Mouse (Mus musculus) kidney, postnatal 0 days (tissue): ENCODE data around the gene Gpn2. TPM values are rescaled to one million over a fixed set of nuclear protein-coding genes. Genes with fewer than 3 reads are reported as not detected.
A peak's percentile ranks its signal among the peaks of the same experiment; 100 is the strongest.

Experiments used
- ATAC-seq: fragments of 200-750 bp; cut with Nextera tagmentation; replicated peaks from 2 replicates; pipeline ENCODE4 v1.8.0; 2017; ENCODE audit warnings: low read depth, moderate number of reproducible peaks, moderate TSS enrichment, moderate library complexity; ENCODE audit not compliant: low FRiP score
- DNase-seq: peaks from one replicate; pipeline ENCODE4 v3.0.0-alpha.2; 2016; ENCODE audit warnings: low spot score
- H3K27ac ChIP-seq: fragments of 300-500 bp; sonication (generic); 2 replicates; pipeline ENCODE4 v1.5.1; 2014; ENCODE audit warnings: mild to moderate bottlenecking
- H3K27me3 ChIP-seq: fragments of 300-500 bp; sonication (generic); 2 replicates; pipeline ENCODE4 v1.6.1; 2014; ENCODE audit warnings: low read length, mixed read lengths; ENCODE audit not compliant: insufficient read depth
- H3K36me3 ChIP-seq: fragments of 300-500 bp; sonication (generic); 2 replicates; pipeline ENCODE4 v1.6.1; 2014; ENCODE audit warnings: low read length, mixed read lengths; ENCODE audit not compliant: insufficient read depth
- H3K4me1 ChIP-seq: fragments of 300-500 bp; sonication (generic); replicated peaks from 2 replicates; pipeline ENCODE4 v1.6.1; 2014; ENCODE audit warnings: antibody characterized with exemption, low read length, mixed read lengths; ENCODE audit not compliant: insufficient read depth
- H3K4me2 ChIP-seq: fragments of 300-500 bp; sonication (generic); 2 replicates; pipeline ENCODE4 v1.6.1; 2014; ENCODE audit warnings: mild to moderate bottlenecking, low read length, moderate library complexity, mixed read lengths
- H3K4me3 ChIP-seq: fragments of 300-500 bp; sonication (generic); replicated peaks from 2 replicates; pipeline ENCODE4 v1.5.1; 2014; ENCODE audit warnings: low read depth, low read length
- H3K9ac ChIP-seq: fragments of 300-500 bp; sonication (generic); 2 replicates; pipeline ENCODE4 v1.6.1; 2014; ENCODE audit warnings: low read depth, low read length
- H3K9me3 ChIP-seq: fragments of 300-500 bp; sonication (generic); replicated peaks from 2 replicates; pipeline ENCODE4 v1.6.1; 2016; ENCODE audit warnings: low read length, inconsistent platforms, mixed read lengths
- CTCF ChIP-seq: IDR thresholded peaks from 2 replicates; pipeline ENCODE4 v1.5.1; 2016; ENCODE audit warnings: antibody characterized with exemption, low read depth, mild to moderate bottlenecking, moderate library complexity
- WGBS: fragments of 180-500 bp; shearing (Covaris S2); extraction: QIAGEN DNeasy Blood & Tissue Kit; methylation state at CpG from one replicate; pipeline ENCODE4 v1.1.7; 2014; 5-methylcytosine and 5-hydroxymethylcytosine counted together
- polyA plus RNA-seq: library from polyadenylated mRNA; unstranded; fragments of >200 nt; fragmentation: Nextera tagmentation; extraction: Ambion mirVana; gene quantifications from 2 replicates; pipeline ENCODE4 v1.2.1, GENCODE M21; 2015

Gene Gpn2
- polyA plus RNA-seq, 1 experiment from 2014 or later = 19.5 TPM

GRCm38 (mm10) chr4:133583690-133584058 is 488 bp upstream of the Gpn2 start:
- peak overlapping the region; percentile 74 for H3K4me3 ChIP-seq
- DNase-seq = no peak
- H3K9me3 ChIP-seq = no peaks in the 10 kb centered on the region
- peaks cover 38% of the 10 kb centered on the region for H3K36me3 ChIP-seq
- peak overlapping the region; percentile 99 for H3K4me2 ChIP-seq
- H3K9ac ChIP-seq = peak overlapping the region; percentile 77
- H3K27me3 ChIP-seq = no peaks in the 10 kb centered on the region
- peak overlapping the region; percentile 85 for H3K27ac ChIP-seq
- no peak for TF ChIP-seq CTCF
- WGBS = 62% methylated on average over 6 of the region's 6 CpGs
- H3K4me1 ChIP-seq = peaks cover 12% of the 10 kb centered on the region
- ATAC-seq = peak; percentile 65; the same call in 1 of the 2 replicates

DNA sequence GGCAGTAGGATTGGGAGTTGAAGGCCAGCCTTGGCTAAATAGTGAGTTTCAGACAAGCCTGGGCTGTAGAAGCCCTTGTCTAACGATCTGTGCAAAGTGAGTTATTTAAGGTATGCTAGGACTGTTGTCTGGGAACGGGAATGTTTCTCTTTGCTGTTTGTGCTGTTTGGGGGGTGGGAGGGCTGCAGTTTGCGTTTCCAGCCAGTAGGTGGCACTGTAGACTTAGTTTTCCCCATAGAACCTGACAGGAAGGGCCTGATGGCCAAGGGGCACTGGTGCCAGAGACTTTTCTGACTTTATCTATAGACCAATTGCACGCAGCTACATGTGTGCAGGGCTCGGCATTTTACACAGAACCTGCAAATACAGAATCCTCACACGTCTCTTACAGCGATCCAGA is 8.4 kb downstream of the Gpn2 start:
- H3K9me3 ChIP-seq = no peaks in the 10 kb centered on the region
- H3K36me3 ChIP-seq = peaks cover 39% of the 10 kb centered on the region
- no peak overlapping the region for H3K9ac ChIP-seq
- H3K27ac ChIP-seq = no peak overlapping the region
- no peaks in the 10 kb centered on the region for H3K27me3 ChIP-seq
- 30% methylated on average over 7 of the region's 7 CpGs for WGBS
- H3K4me3 ChIP-seq = no peak overlapping the region
- DNase-seq (peak; percentile 84), ATAC-seq (no peak; the same call in 1 of the 2 replicates)
- H3K4me2 ChIP-seq = no peak overlapping the region
- no peaks in the 10 kb centered on the region for H3K4me1 ChIP-seq
- peak; percentile 97 for TF ChIP-seq CTCF

GRCm38 (mm10) chr4:133595538-133595937 is 11.4 kb downstream of the Gpn2 start:
- H3K4me1 ChIP-seq = 0 out of 2 replicates have a peak, but pooled peaks cover 3% of the 10 kb centered on the region
- no peak for TF ChIP-seq CTCF
- DNase-seq (no peak), ATAC-seq (no peak)
- no peak overlapping the region for H3K4me2 ChIP-seq
- H3K36me3 ChIP-seq = peaks cover 13% of the 10 kb centered on the region; the same call in 1 of the 2 replicates
- WGBS = 80% methylated on average over 7 of the region's 7 CpGs
- H3K9ac ChIP-seq = no peak overlapping the region
- H3K27me3 ChIP-seq = peaks cover 6% of the 10 kb centered on the region; the same call in 1 of the 2 replicates
- H3K4me3 ChIP-seq = no peak overlapping the region
- H3K9me3 ChIP-seq = no peaks in the 10 kb centered on the region
- H3K27ac ChIP-seq = no peak overlapping the region

DNA sequence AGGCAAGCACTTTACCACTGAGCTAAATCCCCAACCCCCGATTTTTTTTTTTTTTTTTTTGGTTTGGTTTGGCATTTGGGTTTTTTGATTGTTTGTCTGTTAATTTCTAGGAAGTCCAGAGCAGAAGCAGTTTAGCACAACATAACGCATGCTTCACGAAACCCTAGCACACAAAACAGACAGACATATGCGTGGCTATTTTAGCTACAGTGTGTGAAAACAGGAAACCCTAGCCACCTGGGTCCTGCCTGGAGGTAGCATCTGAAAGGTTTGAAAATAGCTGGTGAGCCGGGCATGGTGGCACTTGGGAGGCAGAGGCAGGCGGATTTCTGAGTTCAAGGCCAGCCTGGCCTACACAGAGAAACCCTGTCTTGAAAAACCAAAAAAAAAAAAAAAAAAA is 11.9 kb downstream of the Gpn2 start:
- no peak for TF ChIP-seq CTCF
- no peaks in the 10 kb centered on the region for H3K9me3 ChIP-seq
- 81% methylated on average over 6 of the region's 6 CpGs for WGBS
- H3K27me3 ChIP-seq = peaks cover 6% of the 10 kb centered on the region; the same call in 1 of the 2 replicates
- no peak for ATAC-seq
- H3K9ac ChIP-seq = no peak overlapping the region
- no peak overlapping the region for H3K27ac ChIP-seq
- no peak overlapping the region for H3K4me3 ChIP-seq
- peaks cover 7% of the 10 kb centered on the region; the same call in 1 of the 2 replicates for H3K36me3 ChIP-seq
- DNase-seq = no peak
- no peak overlapping the region for H3K4me2 ChIP-seq
- H3K4me1 ChIP-seq = 0 out of 2 replicates have a peak, but pooled peaks cover 3% of the 10 kb centered on the region

- Histone ChIP-seq H3K4me2 (no peak overlapping the region), H3K27ac (peak overlapping the region; percentile 1), H3K4me3 (no peak overlapping the region), H3K27me3 (peaks cover 6% of the 10 kb centered on the region; the same call in 1 of the 2 replicates), H3K36me3 (0 out of 2 replicates have a peak, but pooled peaks cover under 1% of the 10 kb centered on the region), H3K9me3 (no peaks in the 10 kb centered on the region), H3K4me1 (0 out of 2 replicates have a peak, but pooled peaks cover 7% of the 10 kb centered on the region), H3K9ac (no peak overlapping the region)
- 22% methylated on average over 4 of the region's 4 CpGs for WGBS
- ATAC-seq (no peak), DNase-seq (peak; percentile 21)
- TF ChIP-seq CTCF = no peak
Observed at GRCm38 (mm10) chr4:133598616-133599015, 14.5 kb downstream of the Gpn2 start.

GRCm38 (mm10) chr4:133599116-133599515 is 15.0 kb downstream of the Gpn2 start:
- H3K36me3 ChIP-seq = peaks cover 6% of the 10 kb centered on the region; the same call in 1 of the 2 replicates
- peak overlapping the region; percentile 1 for H3K27ac ChIP-seq
- H3K9ac ChIP-seq = peak overlapping the region; percentile 45
- peak overlapping the region; percentile 63 for H3K4me2 ChIP-seq
- DNase-seq = no peak
- TF ChIP-seq CTCF = no peak
- ATAC-seq = no peak
- WGBS = 17% methylated on average over 7 of the region's 7 CpGs
- H3K4me3 ChIP-seq = peak overlapping the region; percentile 36
- 0 out of 2 replicates have a peak, but pooled peaks cover 7% of the 10 kb centered on the region for H3K4me1 ChIP-seq
- peaks cover 6% of the 10 kb centered on the region; the same call in 1 of the 2 replicates for H3K27me3 ChIP-seq
- H3K9me3 ChIP-seq = no peaks in the 10 kb centered on the region
